Mouse (Mus musculus) testis, adult 2 months (tissue): ENCODE measurements around the gene Cux2. TPM values are rescaled to one million over a fixed set of nuclear protein-coding genes. Genes with fewer than 3 reads are reported as not detected.
A peak's percentile ranks its signal among the peaks of the same experiment; 100 is the strongest.

Experiments
- H3K27ac ChIP-seq: fragments of 200-500 bp; 2 replicates; pipeline ENCODE4 v1.5.1; 2012; ENCODE audit warnings: low read depth, low read length; ENCODE audit not compliant: control insufficient read depth, insufficient read depth
- H3K27me3 ChIP-seq: fragments of 200-500 bp; 2 replicates; pipeline ENCODE4 v1.6.1; 2012; ENCODE audit warnings: mild to moderate bottlenecking, low read length, moderate library complexity; ENCODE audit not compliant: control insufficient read depth, insufficient read depth
- H3K36me3 ChIP-seq: fragments of 200-500 bp; 2 replicates; pipeline ENCODE4 v1.6.1; 2012; ENCODE audit warnings: mild to moderate bottlenecking, low read length; ENCODE audit not compliant: control insufficient read depth, insufficient read depth
- H3K4me1 ChIP-seq: fragments of 200-500 bp; 2 replicates; pipeline ENCODE4 v1.6.1; 2012; ENCODE audit warnings: low read length; ENCODE audit not compliant: control insufficient read depth, insufficient read depth
- H3K4me3 ChIP-seq: fragments of 200-500 bp; 2 replicates; pipeline ENCODE4 v1.5.1; 2012; ENCODE audit warnings: low read depth, mild to moderate bottlenecking, low read length, moderate library complexity, mixed read lengths; ENCODE audit not compliant: control insufficient read depth
- CTCF ChIP-seq: fragments of 200-500 bp; IDR thresholded peaks from 2 replicates; pipeline ENCODE4 v1.5.1; 2012; ENCODE audit warnings: low read depth, mild to moderate bottlenecking, inconsistent platforms, low read length, moderate library complexity; ENCODE audit not compliant: control insufficient read depth, insufficient read depth, insufficient replicate concordance
- POLR2A ChIP-seq: fragments of 200-500 bp; IDR thresholded peaks from 2 replicates; pipeline ENCODE4 v1.6.1; 2012; ENCODE audit warnings: low read depth, mild to moderate bottlenecking, inconsistent platforms, low read length, moderate library complexity; ENCODE audit not compliant: control insufficient read depth
- polyA plus RNA-seq: library from polyadenylated mRNA; depleted of rRNA; stranded (reverse); fragments of >200 nt; gene quantifications from 2 replicates; pipeline ENCODE4 v1.2.3, GENCODE M21; 2012

Gene Cux2
- polyA plus RNA-seq, 1 experiment = 7.5 TPM

DNA sequence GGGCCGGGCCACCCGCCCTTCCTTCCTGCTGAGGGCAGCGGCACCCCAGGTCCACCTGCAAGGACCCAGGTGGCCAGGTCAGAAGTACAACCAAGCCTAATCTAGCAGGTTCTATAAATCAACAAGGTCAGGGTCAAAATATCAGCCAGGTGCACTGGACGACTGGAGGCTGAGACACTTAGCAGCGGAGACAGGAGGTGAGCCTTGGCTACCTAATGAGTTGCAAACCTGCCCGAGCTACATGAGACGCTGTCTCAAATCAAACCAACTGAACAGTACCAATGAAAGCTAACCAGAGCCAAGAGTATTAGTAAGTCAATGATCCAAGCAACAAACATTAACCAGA, 210.8 kb downstream of the Cux2 start:
- Histone ChIP-seq H3K4me3 (peak overlapping the region; percentile 71), H3K27me3 (no peaks in the 10 kb centered on the region), H3K36me3 (no peaks in the 10 kb centered on the region), H3K27ac (no peak overlapping the region), H3K4me1 (peaks cover 49% of the 10 kb centered on the region)
- TF ChIP-seq POLR2A (no peak), CTCF (no peak)

DNA sequence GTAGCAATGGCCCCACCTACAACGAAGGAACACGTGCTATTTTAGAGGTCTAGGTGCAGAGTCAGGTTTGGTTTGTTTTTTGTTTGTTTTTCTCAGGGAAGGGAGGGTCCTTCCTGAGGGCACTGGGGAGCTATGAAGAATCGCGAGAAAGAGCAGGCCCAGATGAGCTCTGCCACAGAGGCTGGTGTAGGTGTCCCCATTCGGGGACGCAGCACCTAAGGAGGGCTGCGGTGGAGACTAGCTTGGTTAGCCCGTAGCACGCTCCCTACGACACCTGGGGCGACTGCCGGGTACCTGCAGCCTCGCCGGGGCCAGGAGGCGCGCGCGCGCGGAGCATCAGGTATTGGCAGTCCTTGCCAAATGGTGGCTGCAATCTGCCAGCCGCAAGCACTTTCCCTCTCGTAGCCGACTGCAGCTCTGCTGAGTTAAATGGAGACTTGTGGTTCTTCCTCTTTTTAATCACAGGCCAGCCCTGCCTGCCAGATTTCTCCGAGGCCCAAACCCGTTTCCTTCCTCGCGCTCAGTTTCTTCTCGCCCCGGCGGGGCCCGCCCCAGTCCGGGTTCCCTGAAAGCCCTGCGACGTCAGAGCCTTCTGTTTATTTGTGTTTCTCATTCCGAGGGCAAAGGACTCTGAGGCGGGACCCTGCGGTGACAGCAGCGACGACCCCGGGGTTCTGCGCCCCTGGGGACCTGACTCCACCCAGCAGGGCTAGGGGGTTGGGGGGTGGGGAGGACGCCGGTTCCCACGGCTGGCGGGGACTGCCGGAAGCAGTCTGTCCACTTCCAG, 211.4 kb downstream of the Cux2 start:
- TF ChIP-seq CTCF (no peak), POLR2A (no peak)
- Histone ChIP-seq H3K36me3 (no peaks in the 10 kb centered on the region), H3K27me3 (no peaks in the 10 kb centered on the region), H3K27ac (peak overlapping the region; percentile 58), H3K4me3 (peak overlapping the region; percentile 71), H3K4me1 (peaks cover 52% of the 10 kb centered on the region)

DNA sequence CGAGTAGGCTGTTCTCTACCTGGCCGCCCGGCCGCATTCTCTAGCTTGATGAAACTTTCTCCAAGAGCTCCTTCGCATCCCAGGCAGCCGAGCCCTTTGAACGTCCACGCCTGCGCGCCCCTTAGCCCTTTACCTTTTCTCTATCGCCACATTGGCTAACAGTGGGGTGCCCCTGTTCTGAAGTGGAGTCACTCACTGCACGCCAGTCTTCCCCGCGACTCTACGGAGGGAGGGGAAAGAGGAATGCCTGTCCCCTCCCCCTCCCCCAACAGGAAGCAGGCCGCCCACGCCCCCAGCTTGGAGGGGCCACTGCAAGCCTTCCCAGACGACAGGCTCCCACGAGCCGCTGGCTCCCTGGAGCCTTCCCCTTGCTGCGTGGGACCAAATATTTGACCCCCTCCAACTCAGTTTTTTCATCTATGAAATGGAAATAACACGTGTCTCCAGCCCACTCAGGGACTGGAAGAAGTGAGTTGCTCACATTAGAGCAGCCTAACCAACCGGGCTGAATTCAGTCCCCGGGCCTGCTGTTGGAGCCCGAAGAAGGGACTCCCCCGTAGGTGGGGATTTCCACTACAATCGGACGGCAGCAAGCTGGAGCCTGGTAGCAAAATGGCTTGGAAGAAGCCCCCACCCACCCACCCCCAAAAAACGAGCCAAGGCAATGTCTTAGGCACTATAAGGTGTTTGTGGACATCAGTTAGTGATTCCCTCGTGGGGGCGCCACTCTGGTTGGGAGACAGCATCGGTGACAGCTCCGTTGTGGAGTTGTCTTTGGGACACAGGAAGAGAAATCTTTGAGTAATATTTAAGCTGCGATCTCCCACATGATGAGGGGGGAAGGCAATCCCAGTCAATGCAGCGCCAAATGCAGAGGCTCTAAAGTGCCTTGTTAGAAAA, 212.2 kb downstream of the Cux2 start, which contains the start of gene Sh2b3:
Gene Sh2b3, minus strand, starts transcription at position 206 of the 900 bp plus-strand sequence.
- Histone ChIP-seq H3K4me3 (peak within 1 kb of the TSS; percentile 99), H3K27me3 (no peaks in the 10 kb centered on the region), H3K27ac (peak within 1 kb of the TSS; percentile 97), H3K4me1 (peaks cover 49% of the 10 kb centered on the region), H3K36me3 (no peaks in the 10 kb centered on the region)
- no peak for TF ChIP-seq CTCF
- TF ChIP-seq POLR2A = no peak

DNA sequence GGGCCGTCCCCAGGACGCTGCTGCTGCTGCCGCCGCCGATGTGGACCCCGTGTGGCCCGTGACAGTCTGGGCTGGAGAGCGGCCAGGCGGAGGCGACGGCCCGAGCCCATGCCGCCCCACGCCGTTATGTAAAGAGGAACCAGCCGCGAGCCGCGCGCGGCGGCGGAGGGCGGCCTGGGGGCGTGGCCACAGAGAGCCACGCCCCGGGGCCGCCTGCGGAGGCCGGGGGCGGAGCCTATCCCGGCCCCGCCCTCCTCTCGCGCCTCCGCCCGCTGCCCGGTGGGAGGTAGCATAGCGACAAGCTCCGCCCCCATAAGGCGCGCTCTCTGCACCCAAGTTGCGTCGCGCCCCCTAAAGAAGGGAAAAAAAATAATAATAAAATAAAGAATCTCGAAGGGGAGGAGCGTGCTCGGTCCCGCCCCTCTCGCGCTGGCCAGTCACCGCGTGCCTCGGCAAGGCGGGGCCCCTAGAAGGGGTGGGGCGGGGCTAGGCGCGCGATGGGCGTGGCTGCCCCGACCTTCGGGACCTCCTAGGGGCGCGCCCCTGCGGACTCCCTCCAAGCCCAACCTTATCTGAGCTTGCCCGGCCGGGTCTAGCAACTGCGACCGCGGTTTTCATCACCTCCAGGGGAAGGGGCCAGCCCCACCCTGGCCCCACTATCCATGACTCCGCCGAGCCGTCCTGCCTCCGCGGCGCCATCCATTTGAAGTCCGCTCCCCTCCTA, 213.0 kb downstream of the Cux2 start:
- H3K27me3 ChIP-seq = no peaks in the 10 kb centered on the region
- H3K4me1 ChIP-seq = peaks cover 44% of the 10 kb centered on the region
- peak overlapping the region; percentile 97 for H3K27ac ChIP-seq
- peak overlapping the region; percentile 99 for H3K4me3 ChIP-seq
- no peaks in the 10 kb centered on the region for H3K36me3 ChIP-seq
- TF ChIP-seq POLR2A (peak; percentile 83), CTCF (no peak)

DNA sequence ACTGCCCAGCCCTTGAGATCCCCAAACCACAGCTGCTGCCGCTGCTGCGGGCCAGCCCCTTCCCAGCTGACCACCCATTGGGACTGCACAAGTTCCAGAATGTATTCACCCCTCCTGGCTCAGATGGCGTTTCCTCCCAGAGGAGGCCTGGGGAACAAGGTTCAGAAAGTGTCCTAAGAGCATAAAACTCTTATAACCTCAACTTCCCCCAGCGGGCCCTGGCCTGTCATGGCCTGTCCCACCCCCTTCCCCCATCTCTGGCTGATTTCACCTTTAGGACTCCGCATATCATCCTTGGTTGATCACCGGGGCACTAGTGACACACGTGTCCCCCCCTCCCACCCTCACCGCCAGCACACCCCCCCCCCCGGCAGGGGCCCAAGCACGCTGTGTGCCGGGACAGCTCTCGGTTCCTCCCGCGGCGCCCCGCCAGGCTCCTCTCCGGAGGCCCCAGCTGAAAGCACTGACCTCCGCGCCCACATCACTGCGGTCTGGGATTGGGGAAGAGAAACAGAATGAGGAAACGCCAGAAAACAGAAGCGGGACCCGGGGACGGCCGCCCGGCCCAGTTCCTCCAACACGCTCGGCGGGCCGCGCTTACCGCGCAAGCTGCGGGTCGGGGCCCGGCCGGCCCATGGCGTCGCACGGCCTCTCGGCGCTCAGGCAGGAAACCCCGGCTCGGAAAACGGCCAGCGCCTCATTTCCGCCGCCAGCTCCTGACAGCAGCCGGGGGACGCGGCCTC, 213.8 kb downstream of the Cux2 start:
- H3K27ac ChIP-seq = peak overlapping the region; percentile 97
- H3K36me3 ChIP-seq = no peaks in the 10 kb centered on the region
- peaks cover 46% of the 10 kb centered on the region for H3K4me1 ChIP-seq
- TF ChIP-seq CTCF = no peak
- no peak for TF ChIP-seq POLR2A
- peak overlapping the region; percentile 99 for H3K4me3 ChIP-seq
- no peaks in the 10 kb centered on the region for H3K27me3 ChIP-seq

DNA sequence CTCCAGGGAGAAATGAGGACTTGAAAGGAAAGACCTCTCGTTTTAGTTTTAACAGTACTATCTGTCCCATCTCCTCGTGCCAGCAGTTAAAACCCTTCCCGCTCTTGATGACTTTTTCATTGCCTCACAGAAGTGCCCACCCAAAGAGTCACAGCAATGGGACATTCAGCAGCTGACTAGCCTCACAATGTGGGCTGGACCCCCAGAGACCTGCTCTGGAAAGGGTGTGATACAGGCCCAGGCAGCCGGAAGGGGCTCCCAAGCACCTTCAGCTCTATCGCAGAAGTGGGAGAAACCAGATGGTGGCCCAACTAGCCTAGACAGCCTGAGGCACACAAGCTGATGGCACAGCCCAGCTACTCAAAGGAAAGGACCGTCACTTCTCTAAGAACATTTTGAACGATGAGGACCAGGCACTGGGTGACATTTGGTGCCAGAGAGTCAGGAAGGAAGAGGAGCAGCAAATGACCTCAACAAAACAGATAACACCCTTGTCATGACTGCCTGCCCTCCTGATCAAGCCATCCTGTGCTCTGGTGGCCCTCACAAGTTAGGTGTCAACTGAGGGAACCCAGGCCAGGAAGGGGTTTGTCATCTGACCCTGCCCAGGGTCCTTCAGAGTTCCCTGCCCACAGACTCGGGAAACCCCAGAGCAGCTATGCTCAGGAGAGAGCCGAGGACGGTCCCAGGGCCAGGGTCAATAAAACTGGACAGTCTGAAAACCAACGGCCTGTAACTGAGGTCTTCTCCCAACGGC, 214.7 kb downstream of the Cux2 start:
- Histone ChIP-seq H3K4me1 (peaks cover 46% of the 10 kb centered on the region), H3K27ac (peak overlapping the region; percentile 59; the same call in 1 of the 2 replicates), H3K36me3 (no peaks in the 10 kb centered on the region), H3K27me3 (no peaks in the 10 kb centered on the region), H3K4me3 (peak overlapping the region; percentile 99)
- no peak for TF ChIP-seq CTCF
- TF ChIP-seq POLR2A = 0 out of 2 replicates have a peak, but pooled peaks have one; percentile 13
